Mouse (Mus musculus) cerebellum, adult 2 months (tissue): ENCODE data around the gene Tcaf3. TPM values are rescaled to one million over a fixed set of nuclear protein-coding genes. Genes with fewer than 3 reads are reported as not detected.

Experiments
- DNase-seq, 2 experiments: peaks; one replicate each; pipeline ENCODE4 v3.0.0; 2021
- H3K27ac ChIP-seq: fragments of 200-500 bp; 2 replicates; pipeline ENCODE4 v1.5.1; 2012; ENCODE audit warnings: low read length, control low read depth, inconsistent platforms; ENCODE audit not compliant: insufficient read depth
- H3K27me3 ChIP-seq: fragments of 200-500 bp; 2 replicates; pipeline ENCODE4 v1.6.1; 2012; ENCODE audit warnings: inconsistent platforms, mild to moderate bottlenecking, low read length, moderate library complexity; ENCODE audit not compliant: control insufficient read depth, insufficient read depth
- H3K4me1 ChIP-seq: fragments of 200-500 bp; 2 replicates; pipeline ENCODE4 v1.6.1; 2011; ENCODE audit warnings: low read length; ENCODE audit not compliant: control insufficient read depth, insufficient read depth
- H3K4me3 ChIP-seq: fragments of 200-500 bp; replicated peaks from 2 replicates; pipeline ENCODE3; 2011; ENCODE audit warnings: mild to moderate bottlenecking, low read depth, low read length, control low read depth; ENCODE audit not compliant: insufficient read depth
- CTCF ChIP-seq: fragments of 200-500 bp; IDR thresholded peaks from 2 replicates; pipeline ENCODE4 v1.5.1; 2011; ENCODE audit warnings: low read depth, mild to moderate bottlenecking, control low read depth, low read length, moderate library complexity, borderline replicate concordance; ENCODE audit not compliant: insufficient read depth
- POLR2A ChIP-seq: fragments of 200-500 bp; IDR thresholded peaks from 2 replicates; pipeline ENCODE4 v1.6.1; 2011; ENCODE audit warnings: low read length, control low read depth, borderline replicate concordance; ENCODE audit not compliant: insufficient read depth
- WGBS: fragments of 180-500 bp; shearing (Covaris S2); methylation state at CpG from one replicate; pipeline ENCODE4 v1.1.7; 2018; 5-methylcytosine and 5-hydroxymethylcytosine counted together
- polyA plus RNA-seq: library from polyadenylated mRNA; depleted of rRNA; stranded (reverse); fragments of >200 nt; gene quantifications from 2 replicates; pipeline ENCODE4 v1.2.3, GENCODE M21; 2012; rRNA removed

The Tcaf3 gene
- polyA plus RNA-seq = not detected in 2 replicates

- H3K4me3 ChIP-seq = no peak within 1 kb of the TSS
- TF ChIP-seq CTCF = no peak
- TF ChIP-seq POLR2A = no peak
- WGBS = 62% methylated on average over 4 of the region's 4 CpGs
- no peak within 1 kb of the TSS for H3K27ac ChIP-seq
- no peak for DNase-seq
- H3K27me3 ChIP-seq = no peaks in the 10 kb centered on the region
- no peaks in the 10 kb centered on the region for H3K4me1 ChIP-seq
These were observed at the start of gene Tcaf3 for GRCm38 (mm10) chr6:42597592-42597991. TSS of gene Tcaf3 (minus strand) at chr6:42597692.

DNA sequence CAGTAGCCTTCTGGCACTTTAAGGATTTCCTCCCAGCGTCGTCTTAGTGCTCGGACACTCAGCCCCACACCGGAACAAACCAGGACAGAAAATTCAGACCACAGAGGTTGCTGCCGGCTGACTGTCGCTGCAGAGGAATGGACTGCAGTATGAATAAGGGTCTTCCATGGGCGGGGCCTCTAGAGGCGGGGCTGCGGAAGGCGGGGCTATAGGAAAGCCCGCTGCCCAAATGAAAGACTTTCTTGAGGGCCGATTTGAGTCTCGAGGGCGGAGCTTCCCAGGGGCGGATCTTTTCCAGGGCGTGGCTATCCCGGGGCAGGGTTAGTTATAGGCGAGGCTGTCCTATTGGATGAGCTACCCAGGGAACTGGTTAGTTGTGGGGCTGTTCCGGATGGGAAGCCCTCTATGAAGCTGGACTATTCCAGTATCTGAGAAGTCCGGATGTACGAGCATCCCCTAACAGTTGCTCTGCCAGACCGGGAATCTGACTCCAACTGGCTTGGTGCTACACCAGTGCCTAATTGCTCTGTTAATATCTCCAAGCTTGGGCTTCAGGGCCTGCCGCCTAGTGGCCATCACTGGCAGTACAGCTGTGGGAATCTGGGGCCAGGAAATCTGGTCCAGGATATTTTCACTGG lies 47.5 kb upstream of the Tcaf3 start, which contains the start of gene Tcaf2:
Gene Tcaf2 (minus strand): TSS at position 343 of the 638 bp plus-strand sequence.
- DNase-seq = peak; percentile 67 to 82
- Histone ChIP-seq H3K27me3 (no peaks in the 10 kb centered on the region), H3K4me3 (peak within 1 kb of the TSS; percentile 37), H3K4me1 (no peaks in the 10 kb centered on the region), H3K27ac (no peak within 1 kb of the TSS)
- WGBS = under 1% methylated on average over 23 of the region's 23 CpGs
- peak; percentile 83 for TF ChIP-seq CTCF
- TF ChIP-seq POLR2A = no peak

- no peak for DNase-seq
- Histone ChIP-seq H3K4me1 (no peaks in the 10 kb centered on the region), H3K4me3 (no peak overlapping the region), H3K27me3 (no peaks in the 10 kb centered on the region), H3K27ac (no peak overlapping the region)
- 72% methylated on average over 5 of the region's 5 CpGs for WGBS
- TF ChIP-seq CTCF = no peak
- no peak for TF ChIP-seq POLR2A
These were observed 36.9 kb upstream of the Tcaf3 start for GRCm38 (mm10) chr6:42634393-42634792.

- Histone ChIP-seq H3K27me3 (no peaks in the 10 kb centered on the region), H3K4me1 (no peaks in the 10 kb centered on the region), H3K4me3 (no peak overlapping the region), H3K27ac (no peak overlapping the region)
- TF ChIP-seq POLR2A (no peak), CTCF (no peak)
- no peak for DNase-seq
- 76% methylated on average over 4 of the region's 4 CpGs for WGBS
These were observed 33.9 kb upstream of the Tcaf3 start for GRCm38 (mm10) chr6:42631395-42631794.

DNA sequence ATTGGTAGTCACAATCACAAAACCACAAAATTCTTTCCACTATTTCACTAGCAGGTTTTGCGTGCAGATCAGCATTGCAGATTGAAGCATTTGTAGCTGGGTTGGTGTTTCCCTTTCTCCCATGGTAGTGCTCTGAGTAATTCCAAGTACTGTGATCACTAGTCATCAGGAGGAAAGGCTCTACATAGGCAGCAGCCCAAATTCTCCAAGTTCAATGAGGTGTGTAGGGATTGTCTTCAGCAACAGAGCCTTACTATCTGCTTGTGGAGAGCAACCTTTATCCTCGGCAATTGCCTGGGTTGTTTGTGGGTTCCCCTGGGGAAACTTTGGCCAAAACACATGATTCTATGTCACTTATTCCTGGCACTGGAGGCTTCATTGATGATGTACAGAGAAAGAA lies 19.4 kb upstream of the Tcaf3 start:
- Histone ChIP-seq H3K27ac (no peak overlapping the region), H3K4me1 (no peaks in the 10 kb centered on the region), H3K27me3 (no peaks in the 10 kb centered on the region), H3K4me3 (no peak overlapping the region)
- 50% methylated on average over 2 of the region's 2 CpGs for WGBS
- no peak for DNase-seq
- TF ChIP-seq CTCF (no peak), POLR2A (no peak)

DNA sequence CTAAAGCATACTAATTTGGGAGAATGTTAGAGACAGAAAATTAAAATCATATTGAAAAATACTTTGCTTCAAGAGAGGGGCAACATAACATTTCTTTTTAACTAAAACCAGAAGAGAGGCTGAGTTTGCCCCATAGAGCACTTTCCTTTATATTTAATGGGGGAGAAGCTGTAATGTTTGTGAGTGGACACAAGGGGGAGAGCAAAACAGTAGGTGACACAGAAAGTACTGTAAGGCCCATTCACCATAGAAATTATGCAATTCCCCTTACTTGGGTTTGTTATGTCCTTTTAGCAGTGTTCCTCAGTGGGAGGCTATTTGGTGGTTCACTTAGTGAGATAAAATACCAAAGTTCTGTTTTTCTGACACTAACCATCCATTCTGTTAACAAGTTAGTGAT lies 14.7 kb upstream of the Tcaf3 start:
- TF ChIP-seq POLR2A (no peak), CTCF (peak; percentile 42; the same call in 1 of the 2 replicates)
- peak in 1 of 2 experiments; percentile 5 for DNase-seq
- no peak overlapping the region for H3K27ac ChIP-seq
- H3K4me1 ChIP-seq = no peaks in the 10 kb centered on the region
- no peak overlapping the region for H3K4me3 ChIP-seq
- H3K27me3 ChIP-seq = no peaks in the 10 kb centered on the region

DNA sequence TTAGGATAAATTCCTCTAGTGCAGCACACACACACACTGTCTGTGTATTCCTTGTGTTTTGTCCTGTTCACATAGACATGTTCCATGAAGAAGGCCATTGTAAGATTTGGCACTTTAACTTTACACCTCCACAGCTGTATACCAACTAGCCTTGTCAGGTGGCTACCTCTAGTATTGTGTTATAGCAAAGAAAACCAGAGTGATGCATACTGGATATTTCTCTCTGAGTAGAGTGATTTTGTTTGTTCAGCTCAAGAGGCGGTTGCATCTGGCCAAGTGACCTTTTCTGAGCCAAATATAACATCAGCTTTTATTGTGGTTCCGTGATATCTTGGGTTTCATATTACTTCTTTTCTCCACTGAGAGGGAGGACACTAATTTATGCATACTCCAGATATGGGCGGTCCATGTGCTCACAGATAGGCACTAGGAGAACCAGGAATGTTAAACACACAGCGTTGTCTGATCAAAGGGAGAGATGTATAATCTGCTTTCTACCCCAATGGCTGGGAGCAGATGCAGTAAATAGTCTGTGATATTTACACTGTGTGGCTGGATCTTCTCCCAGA lies 13.5 kb upstream of the Tcaf3 start:
- 62% methylated on average over 4 of the region's 4 CpGs for WGBS

GRCm38 (mm10) chr6:42593138-42593882 lies 4.2 kb downstream of the Tcaf3 start:
- no peak for TF ChIP-seq CTCF
- no peak for TF ChIP-seq POLR2A
- no peak for DNase-seq
- Histone ChIP-seq H3K4me3 (no peak overlapping the region), H3K27me3 (no peaks in the 10 kb centered on the region), H3K4me1 (no peaks in the 10 kb centered on the region), H3K27ac (no peak overlapping the region)
- WGBS = 54% methylated on average over 17 of the region's 17 CpGs

More for the DNA sequence above, 13.5 kb upstream of the Tcaf3 start:
- no peak for DNase-seq
- H3K4me3 ChIP-seq = no peak overlapping the region
- no peak overlapping the region for H3K27ac ChIP-seq
- H3K27me3 ChIP-seq = no peaks in the 10 kb centered on the region
- TF ChIP-seq POLR2A = no peak
- TF ChIP-seq CTCF = no peak
- no peaks in the 10 kb centered on the region for H3K4me1 ChIP-seq
